Comparison of ENCODE assay signal across 8 mouse cellular contexts in the genomic region with DNA sequence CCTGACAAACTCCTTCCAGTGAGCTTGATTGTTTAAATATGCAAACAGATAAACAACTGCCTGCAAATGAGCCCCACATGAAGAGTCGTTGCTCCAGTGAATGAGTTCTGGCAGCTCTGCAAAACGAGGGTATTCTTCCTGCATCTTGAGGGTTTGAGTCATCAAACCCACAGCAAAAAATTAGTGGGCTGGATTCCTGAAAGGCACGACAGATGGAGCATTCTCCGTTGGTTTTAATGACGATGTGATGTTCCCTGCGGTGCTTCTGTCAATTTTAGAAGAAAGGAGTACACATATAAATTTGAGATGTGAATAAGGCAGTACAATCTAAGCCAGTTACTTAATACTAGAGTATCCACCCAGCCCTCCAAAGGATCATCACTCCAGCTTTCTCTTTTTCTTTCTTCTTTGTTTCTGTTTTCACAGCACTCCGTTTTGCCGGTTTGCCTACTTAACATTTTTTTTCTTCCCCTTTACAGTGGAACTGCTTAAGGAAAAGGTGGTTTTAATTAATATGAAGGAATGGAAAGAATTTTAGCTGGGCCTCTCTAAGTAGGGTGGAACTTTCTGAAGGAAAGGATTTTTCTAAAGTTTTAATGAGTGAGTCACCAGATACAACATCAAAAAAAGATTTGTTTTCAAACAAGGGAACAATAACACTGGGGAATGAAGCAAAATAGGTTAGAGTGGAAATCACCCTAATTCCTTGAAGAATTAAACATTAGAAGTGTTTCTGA. TPM values are rescaled to one million over a fixed set of nuclear protein-coding genes. Genes with fewer than 3 reads are reported as not detected.
DNase-seq lines count a peak whose midpoint lies in the region; ATAC-seq lines count a peak whose summit lies in the region.

No protein-coding gene starts in this region.

- WGBS in forebrain, embryonic 14.5 days = under 1% methylated on average over 8 of the region's 8 CpGs
- WGBS in neural tube, embryonic 14.5 days = 4% methylated on average over 8 of the region's 8 CpGs

- H3K4me2 ChIP-seq in forebrain, embryonic 14.5 days (ENCODE audit: low read length) = peak overlapping the region; percentile 66; the same call in 1 of the 2 replicates
- peak overlapping the region; percentile 76 for H3K4me2 ChIP-seq in neural tube, embryonic 14.5 days (ENCODE audit: low read depth, low read length)

- ATAC-seq in forebrain, embryonic 14.5 days = no peak
- ATAC-seq in neural tube, embryonic 14.5 days (ENCODE audit: low read depth) = no peak

- H3K27ac ChIP-seq in forebrain, embryonic 14.5 days (ENCODE audit: low read depth, low read length) = no peak overlapping the region
- H3K27ac ChIP-seq in neural tube, embryonic 14.5 days (ENCODE audit: low read depth, low read length) = peak overlapping the region; percentile 83; the same call in 1 of the 2 replicates

- no peaks in the 10 kb centered on the region for H3K27me3 ChIP-seq in forebrain, embryonic 14.5 days (replicated peaks; ENCODE audit: control insufficient read depth, insufficient read depth, low read length)
- H3K27me3 ChIP-seq in neural tube, embryonic 14.5 days (ENCODE audit: control insufficient read depth, insufficient read depth, low read length) = no peaks in the 10 kb centered on the region

- no peak overlapping the region for H3K4me3 ChIP-seq in forebrain, embryonic 14.5 days (ENCODE audit: low read depth, low read length)
- H3K4me3 ChIP-seq in neural tube, embryonic 14.5 days (ENCODE audit: low read depth, low read length) = no peak overlapping the region

- peak; percentile 96 for DNase-seq in Muller cell, postnatal 12 days (ENCODE audit: inconsistent ontology term)
- DNase-seq in cerebellum, adult 11 months = peak; percentile 27
- DNase-seq in forebrain, embryonic 14.5 days (ENCODE audit: low spot score) = peak; percentile 81
- DNase-seq in left cerebral cortex, adult 18-20 months (ENCODE audit: low spot score in 2 of 2) = peak; percentile 60 to 73
- DNase-seq in kidney, adult 9 months = no peak
- DNase-seq in adrenal gland, adult 8-10 months = no peak
- no peak for DNase-seq in kidney, postnatal 14 days

- peak overlapping the region; percentile 9; the same call in 1 of the 2 replicates for H3K9ac ChIP-seq in forebrain, embryonic 14.5 days (ENCODE audit: low read length)
- no peak overlapping the region for H3K9ac ChIP-seq in neural tube, embryonic 14.5 days (replicated peaks; ENCODE audit: low read depth, low read length)

- H3K4me1 ChIP-seq in forebrain, embryonic 14.5 days (ENCODE audit: control insufficient read depth, insufficient read depth, low read length) = 0 out of 2 replicates have a peak, but pooled peaks cover 3% of the 10 kb centered on the region
- H3K4me1 ChIP-seq in neural tube, embryonic 14.5 days (ENCODE audit: control insufficient read depth, insufficient read depth, low read length) = no peaks in the 10 kb centered on the region

- H3K9me3 ChIP-seq in forebrain, embryonic 14.5 days (replicated peaks; ENCODE audit: control insufficient read depth, low read length) = no peaks in the 10 kb centered on the region
- H3K9me3 ChIP-seq in neural tube, embryonic 14.5 days (ENCODE audit: control insufficient read depth, low read length) = no peaks in the 10 kb centered on the region

- H3K36me3 ChIP-seq in forebrain, embryonic 14.5 days (ENCODE audit: control insufficient read depth, insufficient read depth, low read length) = no peaks in the 10 kb centered on the region
- no peaks in the 10 kb centered on the region for H3K36me3 ChIP-seq in neural tube, embryonic 14.5 days (ENCODE audit: control insufficient read depth, insufficient read depth, low read length)

RNA-seq across cellular contexts. Expression of a gene that starts 1.1 kb away (rescaled TPM):
- 0.30 TPM in 2 replicates for polyA plus RNA-seq in forebrain, embryonic 14.5 days (2014; fragmentation: Nextera tagmentation; extraction: Ambion mirVana)
- 1 to 10 TPM; 3.7 to 4.0 TPM for total RNA-seq in left cerebral cortex, adult 18-20 months (2021)
- polyA plus RNA-seq in neural tube, embryonic 14.5 days (2014; fragmentation: Nextera tagmentation; extraction: Ambion mirVana) = 0.53 and 0.58 TPM in 2 replicates
- 1 to 10 TPM; 2.8 to 4.7 (median 3.2) TPM for total RNA-seq in adrenal gland, adult 8-10 months (2022)

Comparison
In these comparisons a context has a peak if more than half of its experiments do, and no peak if none do; other contexts are left out.
1. DNase-seq: peak in Muller cell, postnatal 12 days (single experiment), cerebellum, adult 11 months (single experiment), forebrain, embryonic 14.5 days (single experiment) and left cerebral cortex, adult 18-20 months (2 of 2); none in kidney, adult 9 months (single experiment), adrenal gland, adult 8-10 months (single experiment) and kidney, postnatal 14 days (single experiment).